Mouse (Mus musculus) cerebellum, adult 2 months (tissue): ENCODE data around the gene Megf6. TPM values are rescaled to one million over a fixed set of nuclear protein-coding genes. Genes with fewer than 3 reads are reported as not detected.

ENCODE experiments used
- DNase-seq, 2 experiments: peaks; one replicate each; pipeline ENCODE4 v3.0.0; 2021
- H3K27ac ChIP-seq: fragments of 200-500 bp; 2 replicates; pipeline ENCODE4 v1.5.1; 2012; ENCODE audit warnings: low read length, control low read depth, inconsistent platforms; ENCODE audit not compliant: insufficient read depth
- H3K27me3 ChIP-seq: fragments of 200-500 bp; 2 replicates; pipeline ENCODE4 v1.6.1; 2012; ENCODE audit warnings: inconsistent platforms, mild to moderate bottlenecking, low read length, moderate library complexity; ENCODE audit not compliant: control insufficient read depth, insufficient read depth
- H3K4me1 ChIP-seq: fragments of 200-500 bp; 2 replicates; pipeline ENCODE4 v1.6.1; 2011; ENCODE audit warnings: low read length; ENCODE audit not compliant: control insufficient read depth, insufficient read depth
- H3K4me3 ChIP-seq: fragments of 200-500 bp; replicated peaks from 2 replicates; pipeline ENCODE3; 2011; ENCODE audit warnings: mild to moderate bottlenecking, low read depth, low read length, control low read depth; ENCODE audit not compliant: insufficient read depth
- CTCF ChIP-seq: fragments of 200-500 bp; IDR thresholded peaks from 2 replicates; pipeline ENCODE4 v1.5.1; 2011; ENCODE audit warnings: low read depth, mild to moderate bottlenecking, control low read depth, low read length, moderate library complexity, borderline replicate concordance; ENCODE audit not compliant: insufficient read depth
- POLR2A ChIP-seq: fragments of 200-500 bp; IDR thresholded peaks from 2 replicates; pipeline ENCODE4 v1.6.1; 2011; ENCODE audit warnings: low read length, control low read depth, borderline replicate concordance; ENCODE audit not compliant: insufficient read depth
- WGBS: fragments of 180-500 bp; shearing (Covaris S2); methylation state at CpG from one replicate; pipeline ENCODE4 v1.1.7; 2018; 5-methylcytosine and 5-hydroxymethylcytosine counted together
- polyA plus RNA-seq: library from polyadenylated mRNA; depleted of rRNA; stranded (reverse); fragments of >200 nt; gene quantifications from 2 replicates; pipeline ENCODE4 v1.2.3, GENCODE M21; 2012; rRNA removed

Megf6 gene
- polyA plus RNA-seq, result 2.6 and 2.9 TPM in 2 replicates

- DNase-seq, result no peak
- Histone ChIP-seq H3K27ac (no peak within 1 kb of the TSS), H3K27me3 (peaks cover 2% of the 10 kb centered on the region; the same call in 1 of the 2 replicates), H3K4me1 (peaks cover 14% of the 10 kb centered on the region), H3K4me3 (peak within 1 kb of the TSS; percentile 0)
- under 1% methylated on average over 61 of the region's 61 CpGs for WGBS
- no peak for TF ChIP-seq CTCF
- no peak for TF ChIP-seq POLR2A
Observed at GRCm38 (mm10) chr4:154170506-154171150, at the start of gene Megf6. TSS of gene Megf6 (plus strand) at chr4:154170730.

GRCm38 (mm10) chr4:154121800-154122199 lies 48.7 kb upstream of the Megf6 start:
- no peak for DNase-seq
- no peaks in the 10 kb centered on the region for H3K27me3 ChIP-seq
- no peak for TF ChIP-seq POLR2A
- TF ChIP-seq CTCF, result no peak
- no peak overlapping the region for H3K27ac ChIP-seq
- H3K4me1 ChIP-seq, result peaks cover 24% of the 10 kb centered on the region
- no peak overlapping the region for H3K4me3 ChIP-seq
- WGBS, result 89% methylated on average over 11 of the region's 11 CpGs

GRCm38 (mm10) chr4:154122374-154122773 lies 48.2 kb upstream of the Megf6 start:
- Histone ChIP-seq H3K4me3 (no peak overlapping the region), H3K27ac (no peak overlapping the region), H3K27me3 (no peaks in the 10 kb centered on the region), H3K4me1 (peaks cover 24% of the 10 kb centered on the region)
- peak; percentile 38 to 51 for DNase-seq
- no peak for TF ChIP-seq POLR2A
- TF ChIP-seq CTCF, result no peak
- 17% methylated on average over 7 of the region's 7 CpGs for WGBS

GRCm38 (mm10) chr4:154123553-154123952 lies 47.0 kb upstream of the Megf6 start:
- H3K4me3 ChIP-seq, result no peak overlapping the region
- peaks cover 20% of the 10 kb centered on the region for H3K4me1 ChIP-seq
- no peaks in the 10 kb centered on the region for H3K27me3 ChIP-seq
- 93% methylated on average over 6 of the region's 6 CpGs for WGBS
- TF ChIP-seq CTCF, result no peak
- no peak for TF ChIP-seq POLR2A
- no peak overlapping the region for H3K27ac ChIP-seq
- no peak for DNase-seq

GRCm38 (mm10) chr4:154125202-154125601 lies 45.3 kb upstream of the Megf6 start:
- DNase-seq, result no peak
- no peak overlapping the region for H3K27ac ChIP-seq
- TF ChIP-seq CTCF, result no peak
- TF ChIP-seq POLR2A, result no peak
- H3K4me1 ChIP-seq, result peaks cover 9% of the 10 kb centered on the region
- WGBS, result 93% methylated on average over 5 of the region's 5 CpGs
- H3K4me3 ChIP-seq, result no peak overlapping the region
- H3K27me3 ChIP-seq, result no peaks in the 10 kb centered on the region

GRCm38 (mm10) chr4:154127273-154127672 lies 43.3 kb upstream of the Megf6 start:
- no peak overlapping the region for H3K27ac ChIP-seq
- no peak overlapping the region for H3K4me3 ChIP-seq
- DNase-seq, result no peak
- TF ChIP-seq CTCF, result no peak
- no peak for TF ChIP-seq POLR2A
- peaks cover 6% of the 10 kb centered on the region for H3K4me1 ChIP-seq
- no peaks in the 10 kb centered on the region for H3K27me3 ChIP-seq
- WGBS, result 89% methylated on average over 3 of the region's 3 CpGs

GRCm38 (mm10) chr4:154129950-154130349 lies 40.6 kb upstream of the Megf6 start:
- DNase-seq, result no peak
- H3K4me3 ChIP-seq, result no peak overlapping the region

GRCm38 (mm10) chr4:154131894-154132293 lies 38.6 kb upstream of the Megf6 start:
- no peaks in the 10 kb centered on the region for H3K27me3 ChIP-seq
- 94% methylated on average over 4 of the region's 4 CpGs for WGBS
- H3K4me1 ChIP-seq, result no peaks in the 10 kb centered on the region
- no peak overlapping the region for H3K27ac ChIP-seq
- H3K4me3 ChIP-seq, result no peak overlapping the region
- TF ChIP-seq POLR2A (no peak), CTCF (no peak)
- no peak for DNase-seq

More at GRCm38 (mm10) chr4:154129950-154130349, 40.6 kb upstream of the Megf6 start:
- Histone ChIP-seq H3K27me3 (no peaks in the 10 kb centered on the region), H3K4me1 (no peaks in the 10 kb centered on the region), H3K27ac (no peak overlapping the region)
- no peak for TF ChIP-seq POLR2A
- no peak for TF ChIP-seq CTCF

GRCm38 (mm10) chr4:154134803-154135202 lies 35.7 kb upstream of the Megf6 start:
- no peak overlapping the region for H3K4me3 ChIP-seq
- no peaks in the 10 kb centered on the region for H3K27me3 ChIP-seq
- no peaks in the 10 kb centered on the region for H3K4me1 ChIP-seq
- 77% methylated on average over 4 of the region's 4 CpGs for WGBS
- H3K27ac ChIP-seq, result no peak overlapping the region
- no peak for DNase-seq
- no peak for TF ChIP-seq POLR2A
- TF ChIP-seq CTCF, result no peak
